Mouse (Mus musculus) A20 (cell line): ENCODE results near the gene Lypd6b.
A peak's percentile ranks its signal among the peaks of the same experiment; 100 is the strongest.

ENCODE experiments used
- DNase-seq: peaks from one replicate; pipeline ENCODE4 v3.0.0-alpha.2; 2011; ENCODE audit warnings: low read depth, low spot score

Lypd6b gene

DNA sequence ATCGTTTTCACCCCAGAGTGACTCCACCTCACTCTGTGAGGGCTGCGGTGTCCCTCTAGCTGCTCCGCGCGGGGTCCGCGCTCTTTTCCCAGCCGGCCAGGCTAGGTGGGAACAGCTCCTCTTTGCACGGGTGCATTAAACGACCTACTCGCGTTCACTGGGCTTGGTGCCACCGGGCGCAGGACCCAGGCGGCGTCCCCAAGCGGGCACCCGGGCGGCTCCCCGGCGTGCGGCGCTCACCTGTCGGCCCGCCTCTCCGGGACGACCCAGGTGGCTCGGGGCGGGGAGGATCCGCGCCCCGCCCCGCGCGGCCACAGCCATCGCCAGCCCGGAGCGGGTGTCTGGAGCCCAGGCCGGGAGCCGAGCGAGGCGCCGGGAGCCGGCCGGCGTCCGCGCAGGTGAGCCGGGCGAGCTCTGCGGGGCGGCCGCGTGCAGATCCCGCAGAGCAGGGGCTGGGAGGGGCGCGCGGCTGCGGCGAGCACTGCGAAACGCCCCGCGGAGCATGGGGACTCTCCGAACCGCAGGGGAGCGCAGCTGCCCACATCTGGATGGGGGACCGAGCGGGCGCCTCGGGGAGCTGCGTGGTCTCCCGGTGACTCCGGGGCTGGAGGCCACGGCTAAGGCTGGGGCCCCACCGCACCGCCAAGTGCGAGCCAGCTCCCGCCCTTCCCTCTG is at the start of gene Lypd6b:
Gene Lypd6b, plus strand, starts transcription at position 313 of the 675 bp plus-strand sequence.
- no peak for DNase-seq

DNA sequence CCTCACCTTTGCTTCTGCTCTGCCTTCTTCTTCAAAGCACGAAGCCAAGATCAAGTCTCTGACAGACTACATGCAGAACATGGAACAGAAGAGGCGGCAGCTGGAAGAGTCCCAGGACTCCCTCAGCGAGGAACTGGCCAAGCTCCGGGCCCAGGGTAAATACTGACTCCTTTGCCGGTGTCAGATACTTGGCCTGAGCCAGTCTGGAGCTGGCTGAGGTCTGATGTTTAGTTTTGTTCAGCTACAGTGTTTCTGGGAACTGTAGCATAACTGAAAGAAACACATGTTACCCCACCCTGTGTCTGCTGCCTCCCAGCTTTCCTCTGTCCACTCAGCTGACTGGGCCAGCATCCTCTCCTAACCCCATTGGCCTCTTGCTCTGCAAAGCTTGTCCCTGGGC is 48.4 kb upstream of the Lypd6b start:
- DNase-seq: no peak

DNA sequence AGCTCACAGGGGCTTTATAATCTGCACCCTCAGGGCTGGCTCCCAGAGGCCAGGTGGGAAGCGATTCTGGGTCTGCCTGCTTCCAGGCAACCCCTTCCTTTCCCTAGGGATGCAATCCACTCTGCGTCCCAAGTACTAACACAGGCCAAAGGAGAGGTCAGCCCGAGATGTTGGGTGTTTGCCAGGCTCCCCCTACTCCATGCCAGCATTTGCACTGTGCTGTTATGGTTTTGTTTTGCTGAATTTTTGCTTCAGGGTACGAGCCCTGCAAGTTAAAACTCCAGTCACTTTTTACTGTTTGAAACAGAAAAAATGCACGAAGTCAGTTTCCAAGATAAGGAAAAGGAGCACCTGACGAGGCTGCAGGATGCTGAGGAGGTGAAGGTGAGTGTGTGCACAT is 46.5 kb upstream of the Lypd6b start:
- DNase-seq: no peak

DNA sequence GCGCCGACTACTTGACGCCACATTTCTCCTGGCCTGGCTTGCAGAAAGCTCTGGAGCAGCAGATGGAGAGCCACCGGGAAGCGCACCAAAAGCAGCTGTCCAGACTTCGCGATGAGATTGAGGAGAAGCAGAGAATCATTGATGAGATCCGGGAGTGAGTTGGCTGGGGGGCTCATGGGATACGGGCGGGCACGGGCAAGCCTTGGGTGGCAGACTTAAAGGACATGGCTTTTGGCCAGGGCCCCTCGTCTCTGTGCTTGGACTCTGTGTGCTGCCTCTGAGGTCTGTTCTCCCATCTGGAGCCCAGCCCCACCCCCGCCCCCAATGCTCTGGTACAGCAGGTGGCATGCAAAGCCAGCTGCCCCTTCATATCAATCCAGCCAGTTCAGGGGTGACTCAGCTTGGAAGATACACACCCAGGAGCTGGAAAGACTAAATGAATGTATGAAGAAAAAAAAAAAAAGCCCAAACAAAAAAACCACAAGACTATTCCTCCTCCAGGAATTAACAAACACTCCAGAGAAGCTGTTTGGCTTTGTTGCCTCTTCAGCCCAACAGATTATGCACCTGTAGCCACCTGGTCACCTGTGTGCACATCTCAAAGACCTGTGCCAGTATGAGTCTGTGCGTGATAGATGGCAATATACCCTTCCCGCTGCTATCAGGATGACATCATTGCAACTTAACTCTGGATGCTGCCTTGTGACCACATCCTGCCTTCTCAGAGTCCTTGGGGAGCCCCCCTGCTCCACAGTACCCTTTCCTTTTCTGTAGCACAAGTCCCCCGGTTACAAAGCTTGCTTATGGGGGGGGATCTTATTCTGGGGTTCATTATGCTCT is 45.4 kb upstream of the Lypd6b start:
- no peak for DNase-seq

DNA sequence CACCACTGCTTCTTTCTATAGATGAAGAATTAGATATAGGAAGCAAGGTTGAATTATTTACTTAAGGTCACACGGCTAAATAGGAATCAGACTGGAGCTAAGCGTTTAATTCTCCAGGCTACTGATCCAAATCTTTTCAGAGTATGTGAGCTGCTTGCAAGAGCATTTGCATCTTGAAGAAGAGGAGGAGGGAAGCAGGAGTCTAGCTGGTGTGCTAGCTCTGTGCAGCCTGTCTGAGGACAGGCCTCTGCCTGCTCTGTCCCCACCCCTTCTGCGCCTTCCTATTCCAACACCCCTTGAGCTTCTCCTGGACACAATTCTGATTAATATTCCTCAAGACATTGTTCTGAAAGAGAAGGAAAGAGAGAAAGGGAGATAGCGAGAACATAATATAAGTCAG is 44.6 kb upstream of the Lypd6b start:
- no peak for DNase-seq

DNA sequence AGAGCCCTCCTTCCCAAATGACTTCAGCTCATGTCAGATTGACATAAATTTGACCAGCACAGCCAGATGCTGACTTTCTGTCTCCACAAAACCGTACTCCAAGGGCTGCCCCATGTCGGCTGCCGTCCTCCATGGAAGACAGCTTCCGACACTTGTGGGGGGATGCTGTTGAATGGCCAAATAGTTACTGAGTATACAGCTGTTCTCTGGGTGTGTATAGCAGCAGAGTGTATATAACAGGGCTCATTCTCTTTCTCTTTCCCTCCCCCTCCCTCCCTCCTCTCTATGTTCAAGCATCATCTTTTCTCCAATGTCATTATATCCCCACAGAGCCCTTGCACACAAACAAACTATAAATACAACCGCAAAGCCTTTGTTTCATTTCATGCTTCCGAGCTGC is 43.7 kb upstream of the Lypd6b start:
- peak; percentile 36 for DNase-seq

DNA sequence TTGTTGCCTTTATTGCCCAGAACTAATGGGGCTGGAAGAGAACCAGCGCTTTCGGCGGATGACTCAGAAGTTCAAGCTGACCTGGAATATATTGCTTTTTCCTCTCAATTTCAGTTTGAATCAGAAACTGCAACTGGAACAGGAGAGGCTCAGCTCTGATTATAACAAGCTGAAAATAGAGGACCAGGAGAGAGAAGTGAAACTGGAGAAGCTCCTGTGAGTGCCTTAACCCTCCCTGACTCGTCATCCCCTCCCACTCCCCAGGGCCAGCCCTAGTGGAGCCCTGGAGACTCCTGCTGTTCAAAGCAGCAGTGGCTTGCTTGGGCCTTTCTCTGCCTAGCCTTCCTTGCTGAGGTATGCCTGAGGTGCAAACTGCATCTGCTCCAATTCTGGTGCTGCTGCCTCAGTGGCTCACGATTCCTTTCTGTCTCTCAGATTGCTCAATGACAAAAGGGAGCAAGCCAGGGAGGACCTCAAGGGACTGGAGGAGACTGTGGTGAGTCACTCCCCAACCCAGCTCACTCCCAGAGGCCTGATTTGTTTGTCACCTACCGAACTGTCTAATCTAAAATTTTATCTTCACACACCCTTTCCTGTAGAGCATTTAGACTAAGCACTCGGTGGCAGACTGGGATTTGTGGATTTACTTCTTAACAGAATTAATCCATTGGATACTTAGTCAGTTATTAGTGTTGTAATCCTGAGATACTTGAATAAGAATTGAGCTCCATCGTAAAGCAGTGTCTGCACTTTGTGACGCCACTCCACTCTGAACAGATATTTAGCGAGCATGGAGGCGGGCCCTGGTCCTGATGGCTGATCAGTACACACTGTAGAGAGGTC is 43.0 kb upstream of the Lypd6b start:
- peak; percentile 66 for DNase-seq

DNA sequence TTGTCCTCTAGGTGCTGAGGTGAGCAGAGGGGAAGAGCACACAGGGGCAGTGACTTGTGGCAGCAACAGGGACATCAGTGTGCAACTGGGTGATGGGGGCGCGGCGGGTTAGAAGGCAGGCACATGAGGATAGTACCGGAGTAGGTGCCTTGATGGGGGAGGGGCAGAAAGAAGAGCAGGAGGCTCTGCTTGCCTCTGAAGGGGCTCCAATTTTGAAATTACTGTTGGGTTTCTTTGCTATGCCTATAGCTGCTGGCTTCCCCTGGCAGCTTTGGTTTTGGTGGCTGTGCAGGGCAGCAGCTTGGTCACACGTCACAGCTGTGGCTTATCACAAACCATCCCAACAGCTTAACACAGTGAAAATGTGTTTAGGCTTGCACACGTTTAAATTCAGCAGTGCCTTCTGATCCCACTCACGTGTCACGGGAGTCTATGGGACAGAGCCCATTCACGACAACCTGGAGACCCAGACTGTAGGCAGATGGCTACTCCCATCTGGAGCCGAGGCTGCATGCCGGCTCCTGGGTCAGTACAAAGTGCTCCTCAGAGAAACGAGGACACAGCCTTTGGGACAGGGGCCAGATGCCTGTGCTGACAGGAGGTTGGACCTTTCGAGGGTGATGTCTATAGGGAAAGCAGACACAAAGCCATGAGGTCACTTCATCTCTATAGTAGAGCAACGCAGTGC is 42.2 kb upstream of the Lypd6b start:
- DNase-seq: no peak

DNA sequence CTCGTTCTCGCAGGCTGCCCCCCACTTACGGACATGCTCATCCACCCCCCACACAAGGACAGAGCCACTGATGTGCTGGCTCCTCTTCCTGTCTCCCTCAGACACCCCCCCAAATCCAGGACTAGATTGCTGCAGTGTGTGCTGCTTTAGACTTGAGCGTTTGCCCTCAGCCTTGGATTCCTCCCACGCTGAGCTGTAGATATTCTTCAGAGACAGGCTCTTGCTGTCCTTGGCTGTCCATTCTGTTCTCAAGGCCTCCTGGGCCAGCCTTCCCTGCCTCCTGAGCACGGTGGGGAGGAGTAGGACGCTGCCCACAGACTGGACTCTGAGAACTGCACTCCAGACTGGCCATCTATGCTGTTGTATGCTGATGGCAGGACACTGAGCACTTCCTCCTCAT is 40.5 kb upstream of the Lypd6b start:
- DNase-seq: no peak

DNA sequence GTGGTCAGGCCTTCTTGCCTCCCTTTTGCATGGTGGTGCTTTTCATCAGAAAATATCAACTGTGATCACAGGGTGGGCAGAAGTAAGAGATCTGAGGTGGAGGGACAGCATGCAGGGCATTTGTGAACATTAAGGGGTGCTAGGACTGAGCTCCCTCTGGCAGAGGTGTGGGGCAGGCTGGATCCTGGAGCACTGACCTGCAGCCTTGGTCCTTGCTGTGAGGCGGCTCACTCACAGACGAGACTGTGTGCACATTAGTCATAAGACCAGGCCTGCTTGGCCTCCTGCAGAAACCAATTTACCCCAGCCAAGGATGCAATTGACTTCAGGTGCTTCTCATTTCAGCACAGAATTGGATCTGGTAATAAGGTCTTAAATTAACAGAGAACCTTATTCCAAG is 39.8 kb upstream of the Lypd6b start:
- DNase-seq: no peak

DNA sequence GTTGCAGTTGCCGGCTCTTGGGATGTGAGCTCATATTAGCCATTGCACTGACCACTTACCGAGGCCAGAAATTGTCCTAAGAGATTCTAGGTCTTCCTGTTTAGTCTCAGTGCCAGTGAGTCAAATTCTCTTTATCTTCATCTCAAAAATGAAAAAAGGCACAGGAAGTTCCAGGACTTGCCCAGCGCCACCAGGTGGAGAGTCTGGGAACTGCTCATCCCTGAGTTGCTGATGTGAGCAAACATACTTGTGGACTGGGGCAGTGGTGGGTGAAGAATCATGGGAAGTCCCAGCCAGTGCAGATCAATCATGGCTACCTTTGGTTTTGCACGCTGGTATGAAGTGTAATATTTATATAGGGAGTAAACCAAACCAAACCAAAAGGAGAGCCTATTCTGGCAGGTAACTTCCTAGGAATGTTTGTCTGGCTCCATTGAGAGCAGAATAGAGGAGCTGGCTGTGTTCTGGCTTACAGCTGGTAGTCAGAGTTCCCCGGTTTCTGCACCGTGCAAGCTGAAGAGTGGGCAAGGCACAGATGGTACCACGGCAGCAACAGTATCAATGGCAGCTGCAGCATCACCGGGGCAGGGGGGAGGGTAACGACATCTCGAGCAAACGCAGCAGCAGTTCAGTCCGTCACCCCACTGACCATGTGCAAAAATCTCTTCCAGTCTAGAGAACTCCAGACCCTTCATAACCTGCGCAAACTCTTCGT is 38.7 kb upstream of the Lypd6b start:
- peak; percentile 44 for DNase-seq

DNA sequence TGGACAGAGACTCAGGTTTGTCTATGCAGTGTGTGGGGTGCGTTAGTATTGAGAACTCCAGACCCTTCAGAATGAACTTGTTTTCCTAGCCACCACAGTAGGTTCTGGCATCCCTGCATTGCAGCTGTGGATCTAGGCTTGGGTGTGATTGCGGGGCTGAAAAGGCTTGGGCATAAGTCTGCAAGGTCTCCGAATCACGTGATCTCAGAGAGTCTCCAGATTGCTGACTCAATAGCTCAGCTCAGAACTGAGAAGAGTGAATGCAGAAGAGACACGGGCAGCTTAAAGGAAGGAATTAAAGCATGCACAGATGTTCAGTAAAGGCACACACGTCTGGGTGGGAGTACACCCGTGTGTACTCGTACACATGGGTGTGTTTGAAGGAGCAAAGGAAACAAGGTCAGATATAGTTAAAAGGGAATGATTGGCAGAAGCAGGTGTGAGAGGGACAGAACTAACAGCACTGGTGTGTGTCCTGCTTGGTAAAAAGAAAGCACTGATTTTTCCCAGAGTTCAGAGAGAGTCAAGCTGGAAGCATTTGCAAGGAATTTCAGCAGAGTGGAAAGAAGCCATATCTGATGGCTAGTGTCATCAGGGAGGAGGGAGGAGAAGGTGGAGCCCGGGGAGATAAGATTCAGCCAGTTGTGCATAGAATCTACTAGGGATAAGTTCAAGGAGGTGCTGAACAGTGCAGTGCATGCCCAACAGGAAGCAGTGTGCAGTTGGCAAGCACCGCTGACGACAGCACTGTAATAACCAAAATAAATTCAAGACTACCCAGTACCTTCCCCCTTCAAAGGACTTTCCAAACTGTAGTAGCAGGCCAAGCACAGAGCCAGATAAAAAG is 37.5 kb upstream of the Lypd6b start:
- no peak for DNase-seq

DNA sequence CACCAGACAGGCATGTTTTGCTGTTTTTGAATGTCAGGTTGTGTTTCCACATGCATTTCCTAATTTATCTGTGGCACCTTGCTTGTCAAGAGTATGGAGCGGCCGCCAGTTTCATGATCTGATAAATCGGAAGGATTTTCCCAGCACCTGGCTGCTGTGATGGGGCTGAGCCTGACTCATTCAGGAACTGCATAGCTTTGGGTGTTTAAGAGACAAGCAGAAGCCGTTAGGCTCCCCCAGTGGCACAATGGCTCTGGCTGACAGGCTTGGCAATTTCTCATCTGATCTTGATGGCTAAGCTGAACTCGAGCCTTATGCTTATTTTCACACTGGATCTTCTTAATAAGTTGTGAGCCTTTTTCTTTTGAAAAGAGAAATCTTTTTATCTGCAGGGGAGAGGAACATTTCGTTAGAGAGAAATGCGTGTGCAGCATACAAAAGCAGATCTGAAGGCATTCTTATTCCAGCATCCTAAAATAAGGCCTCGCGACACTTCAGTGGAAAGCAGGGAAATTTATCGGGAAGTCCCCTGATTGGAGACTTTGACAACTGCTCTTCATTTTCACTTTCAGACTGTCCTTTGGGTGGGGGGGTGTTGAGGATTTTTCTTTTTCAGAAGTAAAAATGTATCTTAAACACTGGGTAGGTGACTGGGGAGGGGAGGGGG is 35.8 kb upstream of the Lypd6b start:
- DNase-seq: no peak

DNA sequence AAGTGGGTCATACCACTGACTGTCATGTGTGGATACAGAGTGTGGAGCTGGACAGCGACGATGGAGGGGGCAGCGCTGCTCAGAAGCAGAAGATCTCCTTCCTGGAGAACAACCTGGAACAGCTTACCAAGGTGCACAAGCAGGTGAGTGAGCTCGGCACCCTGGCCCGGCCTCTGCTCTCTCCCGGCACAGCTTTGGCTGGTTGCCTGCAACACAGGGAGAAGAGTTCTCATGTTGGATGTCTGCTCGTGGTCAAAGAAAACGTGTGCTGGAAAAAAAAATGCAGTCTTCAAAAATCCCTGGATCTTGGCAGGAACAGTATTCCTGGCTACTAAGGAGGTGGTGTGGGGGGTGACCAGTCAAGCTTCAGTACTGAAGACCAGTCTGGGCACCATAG is 35.3 kb upstream of the Lypd6b start:
- no peak for DNase-seq

DNA sequence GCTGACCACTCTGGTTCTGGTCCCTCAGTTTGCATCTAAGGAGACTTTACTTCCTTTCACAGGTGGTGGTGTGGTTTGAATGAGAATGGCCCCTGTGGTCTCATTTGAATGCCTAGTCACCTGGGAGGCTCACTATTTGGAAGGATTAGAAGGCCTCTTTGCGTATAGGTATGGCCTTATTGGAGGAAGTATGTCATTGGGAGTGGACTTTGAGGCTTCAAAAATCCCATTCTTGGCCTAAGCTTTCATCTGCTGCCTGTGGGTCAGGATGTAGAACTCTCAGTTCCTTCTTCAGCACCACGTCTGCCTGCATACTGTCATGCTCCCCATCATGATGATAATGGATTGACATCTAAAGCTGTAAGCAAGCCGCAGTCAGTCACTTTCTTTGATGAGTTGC is 34.4 kb upstream of the Lypd6b start:
- no peak for DNase-seq

DNA sequence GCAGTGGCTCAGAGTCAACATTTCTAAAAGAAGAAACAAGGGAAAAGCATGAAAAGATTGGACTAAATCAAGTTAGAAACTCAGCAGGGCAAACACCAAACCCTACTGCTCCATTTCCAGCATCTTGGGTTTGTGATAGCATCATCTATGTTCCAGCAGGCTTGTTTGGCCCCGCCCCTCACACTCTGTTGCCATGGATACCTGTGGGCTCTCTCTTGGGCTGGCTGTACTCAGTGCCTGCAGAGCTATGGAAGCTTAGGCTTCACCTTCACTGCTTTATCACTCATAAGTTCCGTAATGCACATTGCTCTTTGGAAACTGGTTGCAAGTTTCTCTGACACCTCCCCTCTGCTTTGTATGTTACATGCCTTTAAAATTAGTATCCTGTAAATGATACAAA is 32.4 kb upstream of the Lypd6b start:
- no peak for DNase-seq

DNA sequence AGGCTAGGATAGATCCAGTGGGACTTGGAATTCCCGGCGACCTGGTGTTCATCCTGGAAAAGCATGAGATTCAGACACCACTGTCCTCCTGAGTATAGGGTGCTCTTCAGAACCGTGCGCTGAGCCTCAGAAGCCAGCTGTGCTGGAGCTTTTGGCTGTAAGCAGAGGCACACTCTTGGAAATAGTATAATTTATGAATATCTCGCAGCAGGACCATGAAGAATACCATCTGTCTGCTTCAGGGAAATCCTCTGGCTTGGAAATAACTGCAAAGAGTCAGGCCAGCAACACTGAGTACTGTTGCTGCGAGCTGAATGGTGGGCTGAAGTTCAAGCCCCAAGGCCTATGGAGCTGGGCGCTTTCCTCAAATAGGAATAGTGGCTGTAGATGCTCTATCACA is 29.9 kb upstream of the Lypd6b start:
- DNase-seq: no peak

DNA sequence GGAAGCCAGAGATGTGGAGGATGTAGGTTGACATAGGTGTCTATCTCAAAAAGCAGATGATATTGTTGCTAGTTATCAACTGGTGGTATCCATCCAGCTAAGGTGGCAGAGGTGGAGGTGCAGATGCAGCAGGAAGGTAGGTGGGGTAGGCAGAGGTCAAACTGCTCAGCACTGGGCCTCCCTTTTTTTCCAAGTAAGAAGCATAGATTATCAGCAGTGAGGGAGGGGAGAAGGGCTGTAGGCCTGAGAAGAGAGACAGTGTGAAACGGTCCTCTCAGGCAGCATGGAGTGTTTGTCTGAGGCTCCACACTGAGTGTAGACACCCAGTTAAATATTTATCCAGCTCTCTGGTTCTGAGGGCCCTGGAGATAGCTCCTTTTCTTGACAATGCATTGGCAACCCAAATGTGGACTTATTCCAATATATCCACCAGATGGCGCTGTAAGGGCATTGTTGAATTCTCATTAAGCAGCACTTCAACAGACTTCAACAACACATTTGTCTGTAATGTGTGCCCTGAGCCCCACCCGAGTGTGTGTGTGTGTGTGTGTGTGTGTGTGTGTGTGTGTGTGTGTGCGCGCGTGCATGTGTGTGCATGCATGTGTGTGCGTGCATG is 23.0 kb upstream of the Lypd6b start:
- peak; percentile 64 for DNase-seq

DNA sequence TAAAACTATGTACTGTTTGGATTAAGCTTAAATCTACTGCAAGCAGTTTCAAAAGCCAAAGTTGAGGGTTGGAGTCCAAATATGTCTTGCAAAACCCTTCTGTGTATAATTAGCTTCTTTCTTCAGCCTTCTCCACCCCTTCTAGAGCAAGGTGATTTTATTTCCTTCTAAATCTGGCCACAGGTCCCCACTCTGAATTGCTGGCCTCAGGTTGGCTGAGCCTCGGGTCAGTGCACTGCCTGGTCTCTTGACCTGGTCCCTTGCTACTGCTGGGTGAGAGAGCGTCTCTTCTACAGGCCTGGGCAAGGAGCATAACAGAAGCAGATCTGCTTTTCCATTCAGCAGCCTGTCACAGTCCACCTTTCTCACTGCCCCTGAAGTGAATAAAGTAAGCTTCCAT is 18.6 kb upstream of the Lypd6b start:
- no peak for DNase-seq
